Mouse (Mus musculus) ES-E14 (cell line): ENCODE results near the gene March1. TPM values are rescaled to one million over a fixed set of nuclear protein-coding genes. Genes with fewer than 3 reads are reported as not detected.

ENCODE experiments used
- DNase-seq: peaks from one replicate; pipeline ENCODE4 v3.0.0-alpha.2; 2013; ENCODE audit warnings: low read depth, low spot score
- H3K27ac ChIP-seq: 2 replicates; pipeline ENCODE4 v1.5.1; 2012; ENCODE audit warnings: low read depth, mild to moderate bottlenecking, low read length, moderate library complexity, mixed read lengths; ENCODE audit not compliant: poor library complexity, insufficient read depth, severe bottlenecking
- H3K36me3 ChIP-seq: 2 replicates; pipeline ENCODE4 v1.6.1; 2012; ENCODE audit warnings: mild to moderate bottlenecking, low read length, moderate library complexity, mixed read lengths; ENCODE audit not compliant: control insufficient read depth, poor library complexity, insufficient read depth, severe bottlenecking
- H3K4me1 ChIP-seq, 2 experiments: fragments of 150-350 bp in 1 of 2; sonication (generic) in 1 of 2; 2 replicates each; pipeline ENCODE4 v1.6.1; 2012; ENCODE audit warnings: low read length in 2 of 2, mild to moderate bottlenecking in 1 of 2, mixed read lengths in 1 of 2; ENCODE audit not compliant: control insufficient read depth in 2 of 2, insufficient read depth in 2 of 2, poor library complexity in 1 of 2
- H3K4me3 ChIP-seq, 2 experiments: fragments of 150-350 bp in 1 of 2; sonication (generic) in 1 of 2; 2 replicates each; pipeline ENCODE4 v1.5.1; 2012; ENCODE audit warnings: low read length in 2 of 2, low read depth in 1 of 2, mild to moderate bottlenecking in 1 of 2, mixed read lengths in 1 of 2; ENCODE audit not compliant: insufficient read depth in 1 of 2, poor library complexity in 1 of 2, severe bottlenecking in 1 of 2
- H3K9ac ChIP-seq: 2 replicates; pipeline ENCODE4 v1.6.1; 2012; ENCODE audit warnings: low read depth, mild to moderate bottlenecking, low read length, mixed read lengths; ENCODE audit not compliant: poor library complexity, insufficient read depth, severe bottlenecking
- H3K9me3 ChIP-seq: fragments of 150-350 bp; sonication (generic); 2 replicates; pipeline ENCODE4 v1.6.1; 2012; ENCODE audit warnings: low read depth, mild to moderate bottlenecking, low read length; ENCODE audit not compliant: control insufficient read depth, insufficient read depth
- CHD2 ChIP-seq: IDR thresholded peaks from 2 replicates; pipeline ENCODE4 v1.6.1; 2014; ENCODE audit warnings: mild to moderate bottlenecking, low read depth, low read length, inconsistent platforms
- HCFC1 ChIP-seq: IDR thresholded peaks from 2 replicates; pipeline ENCODE4 v1.6.1; 2012; ENCODE audit warnings: low read length, inconsistent platforms, borderline replicate concordance; ENCODE audit not compliant: insufficient read depth
- MAFK ChIP-seq: IDR thresholded peaks from 2 replicates; pipeline ENCODE4 v1.6.1; 2014; ENCODE audit warnings: mild to moderate bottlenecking, low read depth, low read length, inconsistent platforms; ENCODE audit not compliant: insufficient read depth
- ZC3H11A ChIP-seq: IDR thresholded peaks from 2 replicates; pipeline ENCODE4 v1.6.1; 2012; ENCODE audit warnings: low read depth, mild to moderate bottlenecking, inconsistent platforms, low read length, borderline replicate concordance
- ZNF384 ChIP-seq: IDR thresholded peaks from 2 replicates; pipeline ENCODE4 v1.6.1; 2012; ENCODE audit warnings: low read depth, low read length, inconsistent platforms
- in situ Hi-C, 2 experiments: fragments of 600-800 bp; cut with MboI; formaldehyde crosslinking; loops; one replicate each; pipeline ENCODE4 v1.15.1; 2025; ENCODE audit warnings: low sequenced_read_pairs in 2 of 2, inconsistent platforms in 1 of 2; ENCODE audit not compliant: unreplicated experiment in 2 of 2
- total RNA-seq: library from RNA; depleted of rRNA; stranded (reverse); fragments of 300-350 nt; gene quantifications from 2 replicates; pipeline ENCODE4 v1.2.3, GENCODE M21; 2012

Gene March1
- total RNA-seq, 1 experiment: 0.22 TPM

- no peaks in the 10 kb centered on the region for H3K36me3 ChIP-seq
- no peak overlapping the region for H3K4me3 ChIP-seq
- H3K9ac ChIP-seq: no peak overlapping the region
- no peak overlapping the region for H3K27ac ChIP-seq
- TF ChIP-seq HCFC1 (no peak), ZNF384 (no peak)
- no peaks in the 10 kb centered on the region for H3K9me3 ChIP-seq
- DNase-seq: no peak
- H3K4me1 ChIP-seq: no peaks in the 10 kb centered on the region
- in situ Hi-C loops: no loop called here
Measured at GRCm38 (mm10) chr8:65812971-65813370, 195.3 kb downstream of the March1 start.

DNA sequence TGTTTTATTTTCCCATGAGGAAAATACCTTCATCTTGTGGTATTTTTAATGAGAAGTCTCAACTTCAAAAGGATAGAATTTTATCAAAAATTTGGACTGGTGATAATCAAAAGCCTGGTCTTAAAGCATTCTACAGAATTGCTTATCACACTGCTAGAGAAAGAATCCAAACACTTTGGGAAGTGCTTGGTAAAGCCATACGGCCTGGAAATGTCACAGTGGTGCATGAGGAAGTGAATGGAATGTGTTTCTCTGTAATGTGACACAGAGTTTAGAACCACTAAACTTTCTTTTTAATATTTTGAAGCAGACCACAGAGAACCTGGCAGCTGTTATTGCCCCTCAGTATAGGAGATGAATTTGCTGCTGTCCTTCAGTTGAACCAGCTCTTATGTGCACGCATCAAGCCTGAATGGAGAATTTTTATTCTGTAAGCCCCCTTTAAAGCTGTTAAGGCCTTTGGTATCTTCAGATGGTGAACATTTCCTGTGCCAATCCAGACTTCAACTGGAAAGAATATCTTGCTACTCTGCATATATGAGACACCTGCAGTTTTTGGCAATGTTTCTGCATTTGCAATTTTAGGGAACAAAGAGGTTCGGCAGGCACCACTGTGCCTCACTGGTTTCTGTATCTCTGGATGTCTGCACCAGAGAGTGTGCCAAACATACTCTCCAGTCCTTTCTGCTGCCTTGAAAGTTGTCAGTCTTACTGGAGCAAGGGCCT lies 304.8 kb downstream of the March1 start:
- TF ChIP-seq HCFC1 (no peak), CHD2 (no peak), ZC3H11A (no peak)
- in situ Hi-C loops: no loop called here

DNA sequence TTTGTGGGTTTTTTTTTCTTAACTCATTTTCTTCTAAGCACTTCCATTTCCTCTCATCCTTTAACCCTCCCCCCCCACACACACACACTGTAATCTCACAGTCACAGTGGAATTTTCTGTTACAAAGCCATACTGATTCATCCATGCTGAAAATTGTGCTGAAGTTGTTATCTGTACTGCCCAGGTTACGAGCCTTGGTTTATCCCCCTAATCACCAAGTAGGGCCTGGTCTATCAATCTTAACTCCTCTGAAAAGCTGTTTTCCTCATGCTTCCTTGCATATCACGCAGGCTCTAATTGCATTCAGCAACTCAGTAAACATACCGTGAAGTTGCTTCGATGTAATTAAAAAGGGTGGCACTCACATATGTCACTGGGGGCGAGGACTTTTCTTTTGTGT lies 339.2 kb downstream of the March1 start:
- in situ Hi-C loops: no loop called here
- Histone ChIP-seq H3K4me3 (no peak overlapping the region), H3K9me3 (no peaks in the 10 kb centered on the region), H3K9ac (no peak overlapping the region), H3K4me1 (no peaks in the 10 kb centered on the region), H3K27ac (no peak overlapping the region), H3K36me3 (no peaks in the 10 kb centered on the region)
- TF ChIP-seq ZNF384 (no peak), CHD2 (no peak), MAFK (no peak)
- no peak for DNase-seq

More for the DNA sequence above, 304.8 kb downstream of the March1 start:
- Histone ChIP-seq H3K9me3 (peaks cover 2% of the 10 kb centered on the region; the same call in 1 of the 2 replicates), H3K36me3 (no peaks in the 10 kb centered on the region), H3K9ac (no peak overlapping the region), H3K4me1 (no peaks in the 10 kb centered on the region), H3K4me3 (no peak overlapping the region), H3K27ac (no peak overlapping the region)
- DNase-seq: no peak

DNA sequence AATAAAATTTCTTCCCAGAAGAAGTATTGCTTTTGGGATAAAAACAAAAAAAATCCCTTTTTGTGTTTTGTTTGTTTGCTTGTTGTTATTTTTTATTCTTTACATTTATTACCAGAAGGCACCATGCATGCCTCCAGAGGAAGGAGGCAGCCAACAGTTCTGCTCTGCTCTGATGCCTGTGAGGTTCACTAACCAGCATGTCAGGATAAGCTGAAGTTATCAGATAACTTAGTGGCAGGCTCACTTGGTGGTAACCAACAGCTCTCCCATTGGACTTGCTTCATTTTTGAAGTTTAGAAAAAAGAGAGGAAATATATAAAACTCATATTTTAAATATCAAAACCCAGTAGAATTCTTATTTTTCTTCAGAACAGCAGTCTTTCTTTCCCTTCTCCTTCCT lies 339.8 kb downstream of the March1 start:
- in situ Hi-C loops: no loop called here
- TF ChIP-seq ZNF384: no peak
- no peak for TF ChIP-seq HCFC1
- no peak for TF ChIP-seq MAFK
- TF ChIP-seq ZC3H11A: no peak
- TF ChIP-seq CHD2: no peak
- no peaks in the 10 kb centered on the region for H3K9me3 ChIP-seq
- no peak overlapping the region for H3K9ac ChIP-seq
- H3K27ac ChIP-seq: no peak overlapping the region
- H3K4me3 ChIP-seq: no peak overlapping the region
- H3K4me1 ChIP-seq: no peaks in the 10 kb centered on the region
- no peaks in the 10 kb centered on the region for H3K36me3 ChIP-seq
- no peak for DNase-seq

DNA sequence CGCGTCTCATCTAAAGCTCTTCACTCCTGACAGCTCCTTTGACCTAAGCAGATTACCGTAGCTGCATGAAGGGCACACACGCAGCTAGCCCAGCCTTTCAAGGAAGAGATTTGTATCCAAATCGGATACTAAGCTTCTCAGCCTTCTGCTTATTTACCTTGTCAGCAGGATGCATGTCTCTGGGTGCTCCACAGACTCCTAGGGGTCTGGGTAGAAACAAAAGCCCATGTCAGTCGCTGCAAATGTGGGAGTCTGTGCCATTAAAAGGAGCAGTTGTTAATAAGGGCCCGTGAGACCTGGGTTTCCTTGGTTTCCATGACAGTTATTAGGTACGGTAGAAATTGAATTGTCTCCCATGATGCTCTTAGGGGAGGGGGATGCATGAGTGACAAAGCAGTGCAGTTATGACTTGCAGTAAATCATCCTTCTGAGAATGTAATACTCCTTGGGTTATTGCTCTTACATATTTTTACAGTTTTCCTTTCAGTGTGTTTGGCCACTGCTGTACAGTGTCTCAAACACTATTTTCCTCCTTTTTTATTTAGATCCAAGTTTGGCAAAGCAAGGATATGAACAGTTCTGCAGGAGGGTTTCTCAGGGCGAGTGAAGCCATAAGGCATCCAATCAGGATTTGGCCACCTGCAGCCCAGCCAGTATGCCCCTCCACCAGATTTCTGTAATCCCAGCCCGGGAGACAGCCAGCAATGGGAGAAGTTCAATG lies 349.0 kb downstream of the March1 start:
- in situ Hi-C loops: no loop called here

More for the DNA sequence above, 349.0 kb downstream of the March1 start:
- TF ChIP-seq MAFK: no peak
- no peak for TF ChIP-seq HCFC1
- H3K4me3 ChIP-seq: no peak overlapping the region
- no peak for DNase-seq
- no peak overlapping the region for H3K9ac ChIP-seq
- H3K27ac ChIP-seq: no peak overlapping the region
- H3K9me3 ChIP-seq: no peaks in the 10 kb centered on the region
- no peaks in the 10 kb centered on the region for H3K4me1 ChIP-seq
- H3K36me3 ChIP-seq: no peaks in the 10 kb centered on the region
